Comparison of ENCODE assay signal across 8 mouse cellular contexts in genomic region chr15:88863695-88864231, GRCm38 (mm10). TPM values are rescaled to one million over a fixed set of nuclear protein-coding genes. Genes with fewer than 3 reads are reported as not detected.
DNase-seq lines count a peak whose midpoint lies in the region; ATAC-seq lines count a peak whose summit lies in the region.

No protein-coding gene starts in this region.

- peak overlapping the region; percentile 80 for H3K9ac ChIP-seq in embryonic facial prominence, embryonic 15.5 days
- peak overlapping the region; percentile 86 for H3K9ac ChIP-seq in heart, embryonic 11.5 days (ENCODE audit: low read depth, low read length)
- peak overlapping the region; percentile 84 for H3K9ac ChIP-seq in kidney, embryonic 15.5 days

- DNase-seq in B cell, adult 2 months: peak; percentile 67 to 70
- DNase-seq in adrenal gland, postnatal 4 days (ENCODE audit: low spot score in 2 of 2): peak; percentile 62 to 82
- peak; percentile 83 for DNase-seq in liver
- DNase-seq in monocyte, adult 2 months (ENCODE audit: low read depth in 1 of 2, low spot score in 2 of 2): peak; percentile 69 to 84
- peak; percentile 60 to 71 for DNase-seq in spleen, postnatal 36 days (ENCODE audit: low spot score in 2 of 2)

- H3K36me3 ChIP-seq in embryonic facial prominence, embryonic 15.5 days: peaks cover 21% of the 10 kb centered on the region
- H3K36me3 ChIP-seq in heart, embryonic 11.5 days (ENCODE audit: control insufficient read depth, insufficient read depth, low read length): peaks cover 8% of the 10 kb centered on the region
- H3K36me3 ChIP-seq in kidney, embryonic 15.5 days: peaks cover 28% of the 10 kb centered on the region

- peak; percentile 85 for ATAC-seq in embryonic facial prominence, embryonic 15.5 days (ENCODE audit: insufficient number of reproducible peaks, low FRiP score, low TSS enrichment, low read depth)
- ATAC-seq in heart, embryonic 11.5 days (replicated peaks; ENCODE audit: insufficient number of reproducible peaks, low FRiP score, low TSS enrichment): peak; percentile 61
- ATAC-seq in kidney, embryonic 15.5 days (replicated peaks; ENCODE audit: low FRiP score): peak; percentile 86

- peak overlapping the region; percentile 89 for H3K4me2 ChIP-seq in embryonic facial prominence, embryonic 15.5 days (replicated peaks)
- peak overlapping the region; percentile 95 for H3K4me2 ChIP-seq in heart, embryonic 11.5 days
- peak overlapping the region; percentile 86 for H3K4me2 ChIP-seq in kidney, embryonic 15.5 days

- no peaks in the 10 kb centered on the region for H3K9me3 ChIP-seq in embryonic facial prominence, embryonic 15.5 days (replicated peaks)
- H3K9me3 ChIP-seq in heart, embryonic 11.5 days (replicated peaks; ENCODE audit: control insufficient read depth, low read length): no peaks in the 10 kb centered on the region
- H3K9me3 ChIP-seq in kidney, embryonic 15.5 days (replicated peaks): no peaks in the 10 kb centered on the region

- H3K4me3 ChIP-seq in embryonic facial prominence, embryonic 15.5 days (replicated peaks): peak overlapping the region; percentile 87
- H3K4me3 ChIP-seq in heart, embryonic 11.5 days (ENCODE audit: low read depth, low read length): peak overlapping the region; percentile 78
- H3K4me3 ChIP-seq in kidney, embryonic 15.5 days (replicated peaks): peak overlapping the region; percentile 86

- H3K27ac ChIP-seq in embryonic facial prominence, embryonic 15.5 days (replicated peaks): peak overlapping the region; percentile 97
- peak overlapping the region; percentile 96 for H3K27ac ChIP-seq in heart, embryonic 11.5 days (ENCODE audit: low read depth, low read length)
- H3K27ac ChIP-seq in kidney, embryonic 15.5 days: peak overlapping the region; percentile 93

- WGBS in embryonic facial prominence, embryonic 15.5 days: 2% methylated on average over 12 of the region's 39 CpGs
- 2% methylated on average over 9 of the region's 39 CpGs for WGBS in heart, embryonic 11.5 days (ENCODE audit: insufficient replicate concordance)
- WGBS in kidney, embryonic 15.5 days: 0% methylated on average over 36 of the region's 39 CpGs

- no peaks in the 10 kb centered on the region for H3K27me3 ChIP-seq in embryonic facial prominence, embryonic 15.5 days
- no peaks in the 10 kb centered on the region for H3K27me3 ChIP-seq in heart, embryonic 11.5 days (ENCODE audit: control insufficient read depth, insufficient read depth, low read length)
- no peaks in the 10 kb centered on the region for H3K27me3 ChIP-seq in kidney, embryonic 15.5 days

- peaks cover 45% of the 10 kb centered on the region for H3K4me1 ChIP-seq in embryonic facial prominence, embryonic 15.5 days
- H3K4me1 ChIP-seq in heart, embryonic 11.5 days (ENCODE audit: control insufficient read depth, insufficient read depth, low read length): peaks cover 57% of the 10 kb centered on the region
- peaks cover 53% of the 10 kb centered on the region for H3K4me1 ChIP-seq in kidney, embryonic 15.5 days

RNA-seq across cellular contexts. Expression of gene Pim3, which starts 1.8 kb away (rescaled TPM):
- total RNA-seq in adrenal gland, postnatal 4 days (2021): 10 to 100 TPM; 45.9 to 48.8 TPM
- 63.0 and 64.8 TPM in 2 replicates for polyA plus RNA-seq in embryonic facial prominence, embryonic 15.5 days (2015; fragmentation: Nextera tagmentation; extraction: Ambion mirVana)
- polyA plus RNA-seq in heart, embryonic 11.5 days (2014; fragmentation: Nextera tagmentation; extraction: Ambion mirVana): 43.7 and 50.1 TPM in 2 replicates
- polyA plus RNA-seq in kidney, embryonic 15.5 days (2015; fragmentation: Nextera tagmentation; extraction: Ambion mirVana): 50.4 and 54.6 TPM in 2 replicates

RNA-seq across cellular contexts. Expression of gene Creld2, which starts 44.3 kb away (rescaled TPM):
- 10 to 100 TPM; 28.0 to 36.1 TPM for total RNA-seq in adrenal gland, postnatal 4 days (2021)
- 86.5 and 87.7 TPM in 2 replicates for polyA plus RNA-seq in embryonic facial prominence, embryonic 15.5 days (2015; fragmentation: Nextera tagmentation; extraction: Ambion mirVana)
- polyA plus RNA-seq in heart, embryonic 11.5 days (2014; fragmentation: Nextera tagmentation; extraction: Ambion mirVana): 71.7 and 83.6 TPM in 2 replicates
- polyA plus RNA-seq in kidney, embryonic 15.5 days (2015; fragmentation: Nextera tagmentation; extraction: Ambion mirVana): 101 and 104 TPM in 2 replicates

RNA-seq across cellular contexts. Expression of gene Alg12, which starts 44.6 kb away (rescaled TPM):
- total RNA-seq in adrenal gland, postnatal 4 days (2021): 10 to 100 TPM; 15.8 to 16.6 TPM
- 10.7 and 14.2 TPM in 2 replicates for polyA plus RNA-seq in embryonic facial prominence, embryonic 15.5 days (2015; fragmentation: Nextera tagmentation; extraction: Ambion mirVana)
- polyA plus RNA-seq in heart, embryonic 11.5 days (2014; fragmentation: Nextera tagmentation; extraction: Ambion mirVana): 11.6 and 12.5 TPM in 2 replicates
- polyA plus RNA-seq in kidney, embryonic 15.5 days (2015; fragmentation: Nextera tagmentation; extraction: Ambion mirVana): 12.2 and 14.3 TPM in 2 replicates

Comparison
In these comparisons a context has a peak if more than half of its experiments do, and no peak if none do; other contexts are left out.
1. Peak in every context shown above with its lines: DNase-seq, ATAC-seq, H3K4me3 ChIP-seq and H3K27ac ChIP-seq.